Mouse (Mus musculus) heart, postnatal 10 days (tissue): ENCODE measurements at regions not wholly inside any gene's neighbourhood (a gene's known extent, or its start where the extent isn't known, plus 50 kb on each side); places are given as distances from the start of the nearest gene placed in this dataset.

Source experiments
- DNase-seq, 2 experiments: peaks; one replicate each; pipeline ENCODE4 v3.0.0; 2021
- intact Hi-C: fragments of 180-260 bp; cut with DNase I; formaldehyde crosslinking; loops from one replicate; pipeline ENCODE4 v1.15.1; 2025

GRCm38 (mm10) chr3:38397615-38397956, 87.1 kb downstream of the Ankrd50 start:
- no peak for DNase-seq
- intact Hi-C loops, result no loop called here

DNA sequence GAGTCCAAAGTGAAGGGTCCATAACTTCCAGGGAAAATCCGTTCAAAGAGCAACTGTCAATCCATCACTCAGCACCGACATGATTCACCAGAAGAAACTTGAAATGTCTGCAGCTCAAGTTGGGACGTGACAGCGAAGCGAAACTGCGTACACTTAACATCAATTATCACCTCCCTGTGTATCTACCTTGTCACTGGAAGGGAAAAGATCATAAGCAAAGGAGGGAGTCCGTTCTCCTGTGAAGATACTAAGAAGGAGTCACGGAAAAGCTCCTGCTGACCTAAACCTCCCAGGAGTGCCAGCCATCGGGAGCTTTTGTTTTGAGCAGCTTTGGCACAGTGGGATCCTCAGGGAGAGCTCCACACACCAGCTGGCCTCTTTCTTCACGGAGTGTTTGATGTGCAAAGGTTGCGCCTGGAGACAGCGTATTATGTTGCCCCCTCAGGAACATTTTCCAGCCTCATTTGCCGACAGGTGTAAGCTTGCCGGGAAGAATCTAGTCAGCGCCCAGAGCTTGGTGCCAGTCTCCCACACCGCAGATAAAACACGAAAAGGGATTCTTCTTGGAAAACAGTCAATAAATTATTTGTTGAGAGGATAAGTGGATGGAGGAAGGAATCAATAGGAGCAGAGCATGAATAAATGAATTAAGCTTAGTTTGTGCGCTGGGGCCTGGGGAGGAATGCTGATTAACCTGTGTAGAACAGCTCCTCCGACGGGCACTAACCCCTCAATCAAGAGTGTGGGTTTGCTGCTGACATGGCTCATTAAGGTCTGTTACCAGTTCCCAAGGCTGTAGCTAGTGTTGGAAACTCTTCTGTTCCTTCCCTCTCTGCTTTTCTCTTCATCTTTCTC, 87.7 kb downstream of the Ankrd50 start:
- intact Hi-C loops, result no loop called here
- DNase-seq, result peak in 1 of 2 experiments; percentile 15

DNA sequence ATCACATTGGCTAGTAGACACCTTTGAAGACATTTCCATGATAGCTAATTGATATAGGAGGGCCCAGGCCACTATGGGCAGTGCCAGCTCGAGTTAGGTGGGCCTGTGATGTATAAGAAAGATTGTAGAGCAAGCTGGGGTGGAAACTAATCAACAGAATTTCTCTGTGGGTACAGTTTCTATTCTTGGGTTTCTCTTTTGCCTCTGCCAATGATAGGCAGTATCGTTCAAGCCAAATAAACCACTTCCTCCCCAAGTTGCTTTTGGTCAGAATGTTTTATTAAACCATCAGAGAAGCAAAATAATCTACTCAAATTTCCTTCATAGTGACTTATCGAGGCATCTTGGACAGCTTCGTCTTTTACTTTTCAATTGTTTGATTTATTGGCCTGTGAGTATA, 90.3 kb downstream of the Ankrd50 start:
- intact Hi-C loops, result no loop called here
- no peak for DNase-seq

DNA sequence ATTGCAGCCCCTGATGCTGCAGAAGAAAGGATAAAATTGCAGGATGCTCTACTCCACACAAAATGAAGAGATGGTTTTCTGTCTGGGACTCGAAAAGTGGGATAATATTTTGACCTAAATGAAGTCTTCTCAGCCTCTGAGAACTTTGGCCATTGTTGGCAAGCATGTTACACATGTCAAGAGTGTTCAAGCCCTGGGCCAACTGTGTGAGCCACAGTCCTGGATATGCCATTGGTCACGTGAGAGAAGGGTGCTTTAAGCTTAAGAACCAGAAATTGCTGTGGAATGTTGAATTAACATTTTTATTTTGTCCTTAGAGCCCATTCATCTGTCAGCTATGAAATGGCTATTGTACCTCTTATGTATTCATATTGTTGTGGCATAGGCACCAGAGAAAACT, 95.0 kb downstream of the Ankrd50 start:
- DNase-seq, result no peak
- intact Hi-C loops, result no loop called here

DNA sequence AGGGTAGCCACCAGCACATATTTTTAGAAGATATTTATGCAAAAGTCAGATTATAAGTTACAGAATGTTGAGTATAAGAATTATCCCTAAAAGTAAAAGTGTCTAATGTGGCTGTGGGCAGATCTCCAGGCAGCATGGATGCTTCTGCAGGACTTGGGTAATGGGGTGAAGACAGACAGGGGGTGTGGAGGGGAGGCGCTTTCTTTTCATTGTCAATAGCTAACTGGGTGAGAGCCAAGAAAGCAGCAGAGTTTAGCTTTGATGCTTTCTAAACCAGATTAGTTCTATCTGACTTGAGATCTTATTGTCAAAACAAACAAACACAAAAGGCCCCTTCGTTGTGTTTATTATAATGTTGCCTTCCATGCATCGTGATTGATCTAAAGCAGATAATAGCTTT, 95.7 kb downstream of the Ankrd50 start:
- no peak for DNase-seq
- intact Hi-C loops, result no loop called here

- DNase-seq, result no peak
- intact Hi-C loops, result no loop called here
These were observed 101.9 kb downstream of the Ankrd50 start for GRCm38 (mm10) chr3:38382743-38383142.

DNA sequence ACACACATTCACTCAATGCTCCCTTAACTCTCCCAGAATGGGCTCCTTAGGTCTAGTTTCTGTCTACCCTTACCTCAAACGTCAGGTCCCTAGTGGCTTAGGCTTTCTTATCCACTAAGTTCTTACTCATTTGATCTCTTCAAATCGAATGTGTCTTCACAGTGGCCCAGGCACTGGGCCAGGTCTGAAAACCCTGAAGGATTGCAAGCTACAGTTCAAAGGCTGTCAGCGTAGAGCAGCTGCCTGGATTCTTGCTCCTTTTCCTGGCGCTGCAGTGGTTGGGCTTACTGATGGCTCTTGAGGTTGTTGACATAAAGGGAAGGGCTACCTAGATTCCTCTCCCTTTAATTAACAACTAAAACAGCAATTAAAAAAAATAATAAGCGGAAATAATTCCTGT, 103.0 kb downstream of the Ankrd50 start:
- intact Hi-C loops, result no loop called here
- peak in 1 of 2 experiments; percentile 33 for DNase-seq

- no peak for DNase-seq
- intact Hi-C loops, result no loop called here
These were observed 111.0 kb downstream of the Ankrd50 start for GRCm38 (mm10) chr3:38373690-38374089.

- DNase-seq, result no peak
These were observed 112.9 kb downstream of the Ankrd50 start for GRCm38 (mm10) chr3:38371702-38372101.

GRCm38 (mm10) chr3:38363888-38364287, 120.8 kb downstream of the Ankrd50 start:
- intact Hi-C loops, result loop anchor here (5.0 kb wide), 3 partner anchors 107 to 132 kb away; partner anchors contain the start of gene Ankrd50

More at GRCm38 (mm10) chr3:38371702-38372101, 112.9 kb downstream of the Ankrd50 start:
- intact Hi-C loops, result no loop called here

DNA sequence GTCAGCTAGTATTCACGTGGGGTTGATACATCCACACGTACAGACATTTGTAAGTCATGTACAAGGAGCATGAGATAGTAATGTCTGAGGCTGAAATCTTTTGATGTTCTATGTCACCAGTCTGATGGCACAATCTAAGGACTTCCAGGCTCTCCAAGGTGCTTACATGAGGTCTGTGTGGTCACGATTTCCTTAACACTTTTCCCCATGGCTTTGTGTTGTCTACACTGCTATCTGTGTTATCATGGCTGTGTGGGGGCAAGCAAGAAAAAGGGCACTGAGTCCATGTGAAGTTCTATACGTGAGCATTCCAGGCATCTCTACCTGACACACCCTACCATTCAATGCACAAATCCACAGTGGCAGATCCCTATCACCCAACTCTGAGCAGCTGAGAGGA, 123.2 kb downstream of the Ankrd50 start:
- intact Hi-C loops, result loop anchor here (5.0 kb wide), 3 partner anchors 104 to 129 kb away; partner anchors contain the start of gene Ankrd50
- no peak for DNase-seq

More at GRCm38 (mm10) chr3:38363888-38364287, 120.8 kb downstream of the Ankrd50 start:
- DNase-seq, result peak; percentile 57 to 73

DNA sequence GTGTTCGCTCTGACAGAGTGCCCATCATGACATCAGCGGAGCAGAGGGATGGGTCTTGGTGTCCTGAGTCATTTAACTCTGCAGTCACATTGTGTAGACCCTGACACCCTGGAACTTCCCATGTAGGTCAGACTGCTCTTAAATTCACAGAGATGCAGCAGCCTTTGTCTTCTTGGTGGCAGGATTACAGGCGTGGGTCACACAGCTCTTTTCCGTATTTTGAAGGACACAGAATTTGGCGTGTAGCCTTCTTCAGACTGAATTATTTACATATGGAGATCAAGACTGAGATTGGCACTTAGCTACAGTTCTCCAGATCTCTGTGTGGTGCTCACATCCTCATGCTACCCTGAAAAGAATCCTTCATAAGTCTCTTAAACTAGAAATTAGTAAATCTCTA, 123.7 kb downstream of the Ankrd50 start:
- intact Hi-C loops, result loop anchor here (5.0 kb wide), 3 partner anchors 104 to 129 kb away; partner anchors contain the start of gene Ankrd50

DNA sequence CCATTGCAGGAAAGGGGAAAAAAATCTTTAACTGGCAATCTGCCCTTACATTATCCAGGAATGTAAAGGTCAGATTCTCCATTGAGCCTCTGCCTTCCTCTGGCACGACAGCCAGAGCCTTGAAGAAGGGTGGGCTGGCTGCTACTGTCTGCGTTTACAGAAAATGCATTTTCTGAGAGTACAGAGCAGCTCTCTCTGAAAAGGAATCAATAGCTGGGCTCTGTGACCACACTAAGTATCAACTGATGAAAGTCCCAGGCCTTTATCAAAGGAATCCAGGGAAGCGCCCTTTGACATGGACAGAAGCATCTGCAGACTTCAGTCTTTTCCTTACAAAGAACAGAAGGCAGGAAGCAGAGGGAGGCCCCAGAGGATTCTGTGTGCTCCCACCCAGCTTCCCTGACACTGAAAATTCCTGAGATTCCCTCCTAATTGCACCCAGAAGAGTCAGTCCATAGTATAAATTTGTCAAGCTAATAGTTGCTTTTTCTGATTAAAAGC, 124.2 kb downstream of the Ankrd50 start:
- intact Hi-C loops, result loop anchor here (5.0 kb wide), 3 partner anchors 103 to 128 kb away; partner anchors contain the start of gene Ankrd50

More for the DNA sequence above, 123.7 kb downstream of the Ankrd50 start:
- no peak for DNase-seq

DNA sequence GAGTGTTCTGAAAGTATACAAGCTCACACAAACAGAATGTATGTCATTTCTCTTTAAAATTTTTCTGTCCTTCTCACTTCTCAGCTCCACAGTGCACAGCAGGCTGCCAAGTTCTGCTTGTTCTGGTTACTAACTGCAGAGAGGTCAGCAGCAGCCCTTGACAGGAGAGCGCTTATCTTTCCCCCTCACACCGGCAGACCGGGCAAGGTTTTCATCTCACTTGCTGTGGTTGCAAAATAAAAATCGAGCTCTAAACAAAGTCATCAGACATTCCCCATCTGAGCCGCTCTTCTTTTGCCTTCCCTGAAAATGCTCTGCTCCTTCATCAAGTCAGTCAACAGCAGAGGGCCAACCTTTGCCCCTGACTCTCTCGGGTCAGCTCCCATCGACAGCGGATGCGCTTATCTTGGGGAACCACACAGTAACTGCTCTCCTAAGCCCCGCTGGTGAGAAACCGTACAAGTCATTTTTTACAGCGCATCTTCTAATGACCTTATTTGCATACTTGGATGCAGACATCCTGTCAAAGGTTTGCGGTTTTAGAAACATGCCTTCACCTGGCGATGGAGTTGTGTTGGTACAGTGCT, 126.6 kb downstream of the Ankrd50 start:
- DNase-seq, result peak; percentile 62 to 72
- intact Hi-C loops, result no loop called here

More for the DNA sequence above, 124.2 kb downstream of the Ankrd50 start:
- DNase-seq, result peak in 1 of 2 experiments; percentile 36

- no peak for DNase-seq
- intact Hi-C loops, result no loop called here
These were observed 140.4 kb downstream of the Ankrd50 start for GRCm38 (mm10) chr3:38344283-38344682.

DNA sequence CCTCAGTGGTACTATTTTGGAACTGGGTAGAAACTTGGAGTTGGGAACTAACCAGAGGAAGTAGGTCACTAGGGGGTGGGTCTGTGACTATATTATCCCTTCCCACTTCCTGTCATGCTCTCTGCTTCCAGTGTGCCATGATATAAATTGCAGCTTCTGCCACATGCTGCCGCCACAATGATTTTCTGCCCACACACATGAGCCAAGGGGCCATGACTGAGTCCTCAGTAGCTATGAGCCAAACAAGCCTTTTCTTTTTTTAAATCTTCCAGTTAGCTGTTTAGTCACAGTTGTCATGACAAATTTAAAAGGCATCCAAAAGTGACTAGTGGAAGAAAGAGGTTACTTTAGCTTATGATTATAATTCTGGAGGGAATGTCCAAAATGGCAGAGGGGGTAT, 143.0 kb downstream of the Ankrd50 start:
- intact Hi-C loops, result no loop called here
- no peak for DNase-seq

GRCm38 (mm10) chr3:38333321-38333910, 151.2 kb downstream of the Ankrd50 start:
- intact Hi-C loops, result no loop called here
- no peak for DNase-seq

GRCm38 (mm10) chr3:38331169-38331568, 153.5 kb downstream of the Ankrd50 start:
- no peak for DNase-seq
- intact Hi-C loops, result no loop called here

DNA sequence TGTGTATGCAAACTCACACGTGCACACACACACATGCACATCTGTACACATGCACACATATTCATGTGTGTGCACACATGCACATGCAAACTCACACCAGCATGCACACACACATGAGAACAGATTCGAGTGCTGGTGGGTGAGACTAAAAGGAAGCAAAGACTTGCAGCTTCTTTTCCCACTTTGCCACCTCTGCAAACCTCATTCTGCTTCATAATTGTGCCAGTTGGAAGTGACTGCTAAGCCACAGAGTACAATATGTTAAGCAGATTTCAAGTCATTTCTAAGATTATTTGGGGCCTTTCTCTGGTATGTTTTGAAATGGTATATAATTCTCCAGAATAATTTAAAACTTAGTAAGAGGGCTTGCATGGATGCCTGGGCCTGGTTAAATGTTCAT, 157.4 kb downstream of the Ankrd50 start:
- intact Hi-C loops, result no loop called here
- DNase-seq, result no peak

DNA sequence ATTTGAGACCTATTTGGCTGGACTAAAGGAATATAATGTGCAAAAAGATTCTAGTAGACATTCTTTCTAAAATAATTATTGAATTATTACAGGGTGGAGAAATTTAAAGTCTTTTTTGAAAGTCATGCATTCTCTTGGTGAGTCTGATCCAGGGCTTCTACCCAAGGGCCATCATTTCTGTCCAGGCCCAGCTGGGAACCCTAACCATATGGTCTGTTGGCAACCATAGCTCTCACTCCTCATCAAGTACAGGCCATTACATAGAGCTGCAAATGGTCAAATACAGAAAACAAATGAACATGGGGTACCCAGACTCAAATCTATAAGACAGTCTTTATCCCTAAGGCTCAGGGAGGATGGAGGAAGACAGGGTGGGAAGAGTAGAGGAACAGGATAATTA, 158.4 kb downstream of the Ankrd50 start:
- peak in 1 of 2 experiments; percentile 34 for DNase-seq
- intact Hi-C loops, result no loop called here

- DNase-seq, result no peak
- intact Hi-C loops, result no loop called here
These were observed 160.0 kb downstream of the Ankrd50 start for GRCm38 (mm10) chr3:38324663-38325062.
